Mouse (Mus musculus): Measurements from ENCODE around the gene Homer3.

DNA sequence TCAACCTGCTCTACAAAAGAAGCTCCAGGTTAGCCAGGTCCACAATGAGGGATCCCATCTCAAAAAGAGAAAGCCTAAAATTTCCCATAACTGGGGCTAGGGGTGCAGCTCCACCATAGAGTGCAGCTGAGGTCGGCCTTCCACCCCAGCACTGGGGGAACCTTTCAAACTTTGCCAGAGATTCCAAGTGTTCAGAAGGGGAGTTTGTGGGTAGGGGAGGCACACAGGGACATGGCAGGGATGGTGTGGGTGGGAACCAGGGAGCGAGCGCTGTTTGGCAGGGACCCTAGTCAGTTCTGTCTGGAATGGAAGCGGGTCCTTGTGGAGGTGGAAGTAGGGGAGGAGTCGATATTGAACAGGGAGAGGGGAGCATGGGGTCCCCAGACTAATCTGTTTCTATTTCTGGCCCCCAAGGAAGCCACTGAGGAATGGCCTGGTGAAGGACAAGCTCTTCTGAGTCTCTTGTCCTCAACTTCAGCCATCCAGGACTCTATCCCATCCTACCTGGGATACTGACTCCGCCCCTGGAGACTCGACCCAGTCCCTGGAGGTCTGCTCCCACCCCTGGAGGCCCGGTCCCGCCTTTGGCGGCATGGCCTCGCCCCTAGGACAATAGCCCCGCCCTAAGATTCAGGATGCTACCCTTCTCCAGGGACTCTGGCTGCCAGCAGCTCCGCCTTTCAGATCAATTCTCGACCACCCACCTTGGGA, 46.7 kb downstream of the Homer3 start, which contains the start of gene Gdf1:
- TF ChIP-seq GATA1 (IDR thresholded peaks at IDR 0.05; ENCODE audit: borderline replicate concordance, low read length) (no peak), FLI1 (IDR thresholded peaks at IDR 0.05; ENCODE audit: low read length) (no peak)
